Mouse (Mus musculus) brown adipose tissue, adult 24 weeks (tissue): ENCODE results near the gene Krtap8-1. TPM values are rescaled to one million over a fixed set of nuclear protein-coding genes. Genes with fewer than 3 reads are reported as not detected.

Experiments
- H3K27ac ChIP-seq: fragments of 200-500 bp; replicated peaks from 2 replicates; pipeline ENCODE4 v1.5.1; 2012; ENCODE audit warnings: low read depth, mild to moderate bottlenecking, low read length
- H3K4me1 ChIP-seq: fragments of 200-500 bp; 2 replicates; pipeline ENCODE4 v1.6.1; 2012; ENCODE audit warnings: low read length, mixed read lengths; ENCODE audit not compliant: control insufficient read depth, insufficient read depth, insufficient read length
- H3K4me3 ChIP-seq: fragments of 200-500 bp; 2 replicates; pipeline ENCODE4 v1.5.1; 2012; ENCODE audit warnings: low read depth, mild to moderate bottlenecking, low read length, moderate library complexity; ENCODE audit not compliant: insufficient read depth
- polyA plus RNA-seq: library from polyadenylated mRNA; stranded (reverse); fragments of >200 nt; gene quantifications from 2 replicates; pipeline ENCODE4 v1.2.4, GENCODE M21; 2012; ENCODE audit not compliant: missing spikeins, insufficient read depth, insufficient read length

Gene Krtap8-1
- not detected in 2 replicates for polyA plus RNA-seq

GRCm38 (mm10) chr16:89487852-89488251 lies at the start of gene Krtap8-1:
Krtap8-1 (minus strand) TSS chr16:89487952.
- Histone ChIP-seq H3K4me3 (no peak within 1 kb of the TSS), H3K4me1 (no peaks in the 10 kb centered on the region), H3K27ac (no peak within 1 kb of the TSS)

- no peaks in the 10 kb centered on the region for H3K4me1 ChIP-seq
- no peak overlapping the region for H3K27ac ChIP-seq
- H3K4me3 ChIP-seq: no peak overlapping the region
These were observed 49.6 kb upstream of the Krtap8-1 start for GRCm38 (mm10) chr16:89537349-89537748.

GRCm38 (mm10) chr16:89530547-89530946 lies 42.8 kb upstream of the Krtap8-1 start:
- no peak overlapping the region for H3K4me3 ChIP-seq
- no peaks in the 10 kb centered on the region for H3K4me1 ChIP-seq
- H3K27ac ChIP-seq: no peak overlapping the region

- no peak overlapping the region for H3K4me3 ChIP-seq
- no peaks in the 10 kb centered on the region for H3K4me1 ChIP-seq
- no peak overlapping the region for H3K27ac ChIP-seq
These were observed 42.1 kb upstream of the Krtap8-1 start for GRCm38 (mm10) chr16:89529846-89530245.

GRCm38 (mm10) chr16:89528380-89528779 lies 40.6 kb upstream of the Krtap8-1 start:
- Histone ChIP-seq H3K4me3 (no peak overlapping the region), H3K27ac (no peak overlapping the region), H3K4me1 (no peaks in the 10 kb centered on the region)

GRCm38 (mm10) chr16:89520996-89521395 lies 33.2 kb upstream of the Krtap8-1 start:
- no peaks in the 10 kb centered on the region for H3K4me1 ChIP-seq
- no peak overlapping the region for H3K27ac ChIP-seq
- no peak overlapping the region for H3K4me3 ChIP-seq

- no peak overlapping the region for H3K27ac ChIP-seq
These were observed 32.8 kb upstream of the Krtap8-1 start for GRCm38 (mm10) chr16:89520555-89520954.

GRCm38 (mm10) chr16:89520091-89520490 lies 32.3 kb upstream of the Krtap8-1 start:
- no peaks in the 10 kb centered on the region for H3K4me1 ChIP-seq
- H3K4me3 ChIP-seq: no peak overlapping the region
- H3K27ac ChIP-seq: no peak overlapping the region

More at GRCm38 (mm10) chr16:89520555-89520954, 32.8 kb upstream of the Krtap8-1 start:
- Histone ChIP-seq H3K4me3 (no peak overlapping the region), H3K4me1 (no peaks in the 10 kb centered on the region)

- Histone ChIP-seq H3K4me1 (no peaks in the 10 kb centered on the region), H3K27ac (no peak overlapping the region), H3K4me3 (no peak overlapping the region)
These were observed 29.9 kb upstream of the Krtap8-1 start for GRCm38 (mm10) chr16:89517635-89518034.

GRCm38 (mm10) chr16:89513431-89513830 lies 25.7 kb upstream of the Krtap8-1 start:
- no peak overlapping the region for H3K4me3 ChIP-seq
- no peak overlapping the region for H3K27ac ChIP-seq
- H3K4me1 ChIP-seq: no peaks in the 10 kb centered on the region

GRCm38 (mm10) chr16:89508223-89508622 lies 20.5 kb upstream of the Krtap8-1 start, which contains the start of gene Krtap7-1:
Krtap7-1 (minus strand) TSS chr16:89508323.
- Histone ChIP-seq H3K4me3 (no peak within 1 kb of the TSS), H3K27ac (no peak within 1 kb of the TSS), H3K4me1 (no peaks in the 10 kb centered on the region)

- no peaks in the 10 kb centered on the region for H3K4me1 ChIP-seq
- no peak overlapping the region for H3K27ac ChIP-seq
- no peak overlapping the region for H3K4me3 ChIP-seq
These were observed 15.8 kb upstream of the Krtap8-1 start for GRCm38 (mm10) chr16:89503571-89503970.

GRCm38 (mm10) chr16:89501870-89502269 lies 14.1 kb upstream of the Krtap8-1 start:
- H3K4me3 ChIP-seq: no peak overlapping the region

GRCm38 (mm10) chr16:89497002-89497401 lies 9.2 kb upstream of the Krtap8-1 start:
- H3K4me3 ChIP-seq: no peak overlapping the region
- H3K4me1 ChIP-seq: no peaks in the 10 kb centered on the region
- H3K27ac ChIP-seq: no peak overlapping the region

More at GRCm38 (mm10) chr16:89501870-89502269, 14.1 kb upstream of the Krtap8-1 start:
- no peak overlapping the region for H3K27ac ChIP-seq
- no peaks in the 10 kb centered on the region for H3K4me1 ChIP-seq

GRCm38 (mm10) chr16:89495394-89496153 lies 7.8 kb upstream of the Krtap8-1 start:
- Histone ChIP-seq H3K4me3 (no peak overlapping the region), H3K27ac (no peak overlapping the region), H3K4me1 (no peaks in the 10 kb centered on the region)

GRCm38 (mm10) chr16:89477679-89478314 lies 10.0 kb downstream of the Krtap8-1 start:
- Histone ChIP-seq H3K4me1 (no peaks in the 10 kb centered on the region), H3K4me3 (no peak overlapping the region), H3K27ac (no peak overlapping the region)
